Mouse (Mus musculus) lung, postnatal 0 days (tissue): ENCODE results near the gene Rad51b. TPM values are rescaled to one million over a fixed set of nuclear protein-coding genes. Genes with fewer than 3 reads are reported as not detected.

Experiments used
- ATAC-seq: fragments of 200-750 bp; cut with Nextera tagmentation; 2 replicates; pipeline ENCODE4 v1.8.0; 2017; ENCODE audit warnings: moderate library complexity
- DNase-seq: peaks from one replicate; pipeline ENCODE4 v3.0.0-alpha.2; 2016; ENCODE audit warnings: low spot score
- H3K27ac ChIP-seq: fragments of 300-500 bp; sonication (generic); 2 replicates; pipeline ENCODE4 v1.5.1; 2014; ENCODE audit warnings: antibody characterized with exemption, mild to moderate bottlenecking, low read length, mixed read lengths
- H3K27me3 ChIP-seq: fragments of 300-500 bp; sonication (generic); replicated peaks from 2 replicates; pipeline ENCODE4 v1.6.1; 2014; ENCODE audit warnings: low read length, mixed read lengths; ENCODE audit not compliant: insufficient read depth
- H3K36me3 ChIP-seq: fragments of 300-500 bp; sonication (generic); 2 replicates; pipeline ENCODE4 v1.6.1; 2014; ENCODE audit warnings: low read length, mixed read lengths; ENCODE audit not compliant: insufficient read depth
- H3K4me1 ChIP-seq: fragments of 300-500 bp; sonication (generic); 2 replicates; pipeline ENCODE4 v1.6.1; 2014; ENCODE audit warnings: antibody characterized with exemption, low read depth, low read length, mixed read lengths; ENCODE audit not compliant: insufficient read depth
- H3K4me2 ChIP-seq: fragments of 300-500 bp; sonication (generic); replicated peaks from 2 replicates; pipeline ENCODE4 v1.6.1; 2014; ENCODE audit warnings: low read depth, mild to moderate bottlenecking, low read length, moderate library complexity, mixed read lengths
- H3K4me3 ChIP-seq: fragments of 300-500 bp; sonication (generic); 2 replicates; pipeline ENCODE4 v1.5.1; 2014; ENCODE audit warnings: low read depth, low read length
- H3K9ac ChIP-seq: fragments of 300-500 bp; sonication (generic); replicated peaks from 2 replicates; pipeline ENCODE4 v1.6.1; 2014; ENCODE audit warnings: low read depth, mild to moderate bottlenecking
- H3K9me3 ChIP-seq: fragments of 300-500 bp; sonication (generic); 2 replicates; pipeline ENCODE4 v1.6.1; 2016; ENCODE audit warnings: low read length, mixed read lengths
- CTCF ChIP-seq: IDR thresholded peaks from 2 replicates; pipeline ENCODE4 v1.5.1; 2016; ENCODE audit warnings: antibody characterized with exemption, mild to moderate bottlenecking
- EP300 ChIP-seq: IDR thresholded peaks from 2 replicates; pipeline ENCODE4 v1.6.1; 2016; ENCODE audit warnings: antibody characterized with exemption, mild to moderate bottlenecking, control low read depth
- WGBS: fragments of 180-500 bp; shearing (Covaris S2); extraction: QIAGEN DNeasy Blood & Tissue Kit; methylation state at CpG from one replicate; pipeline ENCODE4 v1.1.7; 2014; 5-methylcytosine and 5-hydroxymethylcytosine counted together
- polyA plus RNA-seq: library from polyadenylated mRNA; unstranded; fragments of >200 nt; fragmentation: Nextera tagmentation; extraction: Ambion mirVana; gene quantifications from 2 replicates; pipeline ENCODE4 v1.2.1, GENCODE M21; 2015

The Rad51b gene
- polyA plus RNA-seq, 1 experiment from 2014 or later = 1.3 TPM

DNA sequence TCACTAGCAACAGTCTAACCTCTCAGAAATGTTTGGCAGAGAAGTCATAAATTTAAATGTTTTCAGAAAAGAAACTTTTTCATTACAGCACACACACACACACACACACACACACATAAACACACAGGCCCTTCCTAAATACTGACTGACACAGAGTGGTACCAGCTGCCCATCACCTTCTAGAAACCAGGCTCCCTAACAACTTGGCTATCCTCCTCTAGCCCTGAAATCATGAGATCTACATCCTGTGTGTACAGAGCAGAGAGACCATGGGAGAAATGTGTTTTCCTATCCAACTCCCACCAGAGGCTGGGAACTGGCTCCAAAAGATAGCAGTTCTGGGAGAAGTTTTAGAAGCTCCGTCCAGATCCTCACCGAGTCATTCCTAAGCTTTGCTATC, 464.1 kb downstream of the Rad51b start:
- TF ChIP-seq CTCF (no peak), EP300 (peak; percentile 53)
- peak; percentile 52; the same call in 1 of the 2 replicates for ATAC-seq
- H3K4me2 ChIP-seq = no peak overlapping the region
- 55% methylated on average over 2 of the region's 2 CpGs for WGBS
- H3K9ac ChIP-seq = no peak overlapping the region
- DNase-seq = peak; percentile 61
- H3K27ac ChIP-seq = peak overlapping the region; percentile 64; the same call in 1 of the 2 replicates
- H3K27me3 ChIP-seq = no peaks in the 10 kb centered on the region
- H3K4me1 ChIP-seq = peaks cover 9% of the 10 kb centered on the region; the same call in 1 of the 2 replicates
- H3K4me3 ChIP-seq = no peak overlapping the region
- no peaks in the 10 kb centered on the region for H3K9me3 ChIP-seq
- H3K36me3 ChIP-seq = no peaks in the 10 kb centered on the region

GRCm38 (mm10) chr12:79762087-79762486, 465.0 kb downstream of the Rad51b start:
- H3K36me3 ChIP-seq = no peaks in the 10 kb centered on the region
- no peaks in the 10 kb centered on the region for H3K27me3 ChIP-seq
- DNase-seq (no peak), ATAC-seq (no peak)
- 43% methylated on average over 2 of the region's 2 CpGs for WGBS
- H3K9me3 ChIP-seq = no peaks in the 10 kb centered on the region
- H3K9ac ChIP-seq = no peak overlapping the region
- H3K4me3 ChIP-seq = no peak overlapping the region
- peaks cover 9% of the 10 kb centered on the region; the same call in 1 of the 2 replicates for H3K4me1 ChIP-seq
- no peak overlapping the region for H3K4me2 ChIP-seq
- H3K27ac ChIP-seq = no peak overlapping the region
- TF ChIP-seq CTCF (no peak), EP300 (no peak)

DNA sequence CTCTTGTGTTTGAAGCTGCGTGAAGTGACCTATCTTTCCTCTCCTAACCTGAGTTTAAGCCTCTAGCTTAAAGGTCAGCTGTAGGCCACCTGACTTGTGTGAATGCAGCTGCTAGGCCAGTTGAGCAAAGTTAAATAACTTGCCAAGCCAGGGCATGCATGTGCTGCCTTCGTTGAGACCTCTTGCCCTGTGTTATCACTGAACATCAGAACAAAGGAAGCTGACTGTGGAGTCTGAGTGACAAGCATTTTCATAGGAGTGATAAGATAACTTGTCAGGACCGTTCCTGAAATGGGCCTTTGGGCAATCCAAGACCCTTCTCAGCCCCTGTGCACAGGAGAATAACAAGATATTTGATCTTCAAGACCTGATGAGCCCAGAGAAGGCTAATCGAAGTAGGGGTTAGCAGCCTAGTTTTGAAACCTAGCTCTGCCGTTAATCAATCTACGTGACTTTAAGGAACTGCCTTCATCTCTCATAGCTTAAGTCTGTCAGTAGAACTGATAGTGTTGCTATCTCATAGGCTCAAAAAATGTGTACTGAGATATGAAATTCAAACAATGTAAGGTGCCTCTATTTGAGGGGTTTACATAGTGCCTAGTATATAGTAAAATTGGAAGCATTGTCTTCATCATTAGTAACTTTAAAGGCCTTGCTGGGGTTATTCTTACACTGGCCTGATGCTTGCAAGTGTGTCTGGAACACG, 465.6 kb downstream of the Rad51b start:
- H3K27me3 ChIP-seq = no peaks in the 10 kb centered on the region
- H3K4me1 ChIP-seq = peaks cover 9% of the 10 kb centered on the region; the same call in 1 of the 2 replicates
- TF ChIP-seq CTCF = no peak
- no peak for TF ChIP-seq EP300
- no peak overlapping the region for H3K4me3 ChIP-seq
- no peak overlapping the region for H3K9ac ChIP-seq
- DNase-seq (no peak), ATAC-seq (no peak)
- no peaks in the 10 kb centered on the region for H3K36me3 ChIP-seq
- 48% methylated on average over 7 of the region's 7 CpGs for WGBS
- H3K4me2 ChIP-seq = no peak overlapping the region
- H3K27ac ChIP-seq = no peak overlapping the region
- no peaks in the 10 kb centered on the region for H3K9me3 ChIP-seq

- no peak overlapping the region for H3K4me2 ChIP-seq
- no peaks in the 10 kb centered on the region for H3K36me3 ChIP-seq
- no peak overlapping the region for H3K4me3 ChIP-seq
- H3K27ac ChIP-seq = no peak overlapping the region
- no peaks in the 10 kb centered on the region for H3K9me3 ChIP-seq
- H3K27me3 ChIP-seq = no peaks in the 10 kb centered on the region
- TF ChIP-seq EP300 (no peak), CTCF (no peak)
- no peak overlapping the region for H3K9ac ChIP-seq
- DNase-seq (no peak), ATAC-seq (no peak)
- WGBS = 76% methylated on average over 6 of the region's 6 CpGs
- H3K4me1 ChIP-seq = 0 out of 2 replicates have a peak, but pooled peaks cover 4% of the 10 kb centered on the region
Measured at GRCm38 (mm10) chr12:79766116-79766515, 469.0 kb downstream of the Rad51b start.

DNA sequence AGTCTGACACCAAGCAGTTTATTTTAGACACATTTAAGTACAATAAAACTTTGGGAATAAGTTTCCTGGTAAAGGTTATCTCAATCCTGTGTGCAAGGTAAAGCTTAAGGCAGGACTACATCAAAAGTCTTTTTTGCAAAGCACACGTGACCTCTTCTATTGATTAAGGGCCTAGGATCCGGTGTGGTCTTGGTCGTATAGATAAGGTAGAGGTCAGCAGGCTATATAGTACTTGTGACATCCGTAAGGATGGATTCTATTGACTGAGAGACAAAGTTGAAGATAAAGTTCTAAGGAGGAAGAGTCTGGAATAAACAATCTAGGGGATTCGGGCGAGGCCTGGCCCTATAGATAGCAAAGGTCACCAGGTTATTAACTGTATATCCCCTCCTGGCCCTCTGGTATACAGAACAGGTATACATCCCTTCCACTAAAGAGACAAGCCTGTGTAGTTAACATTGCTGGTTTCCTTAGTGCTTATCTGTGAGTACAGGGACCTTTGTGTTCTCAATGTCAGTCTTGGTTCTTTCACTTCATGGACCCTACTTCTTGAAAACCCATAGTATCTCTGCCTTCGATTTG, 471.8 kb downstream of the Rad51b start:
- Histone ChIP-seq H3K9ac (no peak overlapping the region), H3K4me1 (no peaks in the 10 kb centered on the region), H3K4me2 (no peak overlapping the region), H3K9me3 (no peaks in the 10 kb centered on the region), H3K4me3 (no peak overlapping the region), H3K27me3 (no peaks in the 10 kb centered on the region), H3K36me3 (no peaks in the 10 kb centered on the region), H3K27ac (no peak overlapping the region)
- DNase-seq = no peak
- ATAC-seq = no peak
- no peak for TF ChIP-seq EP300
- no peak for TF ChIP-seq CTCF
- 71% methylated on average over 7 of the region's 7 CpGs for WGBS

DNA sequence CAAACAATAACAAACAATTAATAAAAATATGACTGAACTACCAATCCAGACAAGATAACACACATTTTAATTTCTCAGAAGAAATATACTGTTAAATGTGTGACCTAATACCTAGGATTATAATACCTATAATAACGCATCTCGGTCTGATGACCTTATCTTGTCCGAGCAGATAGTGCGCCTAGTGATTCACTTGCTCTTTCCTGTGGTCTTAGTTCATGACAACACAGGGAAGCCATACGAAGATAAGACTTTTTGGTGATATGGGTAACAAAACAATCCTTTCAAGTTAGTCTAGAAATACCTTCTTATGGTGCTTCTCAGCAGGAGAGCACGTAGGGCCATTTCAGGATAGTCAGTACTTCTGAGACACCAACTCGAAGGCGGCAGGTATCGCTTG, 472.7 kb downstream of the Rad51b start:
- no peak for TF ChIP-seq EP300
- no peak for TF ChIP-seq CTCF
- ATAC-seq = no peak
- WGBS = 92% methylated on average over 9 of the region's 9 CpGs

More for the DNA sequence above, 472.7 kb downstream of the Rad51b start:
- Histone ChIP-seq H3K27me3 (no peaks in the 10 kb centered on the region), H3K36me3 (no peaks in the 10 kb centered on the region), H3K4me1 (no peaks in the 10 kb centered on the region), H3K4me3 (no peak overlapping the region), H3K4me2 (no peak overlapping the region), H3K27ac (no peak overlapping the region), H3K9ac (no peak overlapping the region), H3K9me3 (no peaks in the 10 kb centered on the region)
- no peak for DNase-seq
